Mouse (Mus musculus) MN1 (cell line): ENCODE data around the gene Klra4.
"Not testable (repeated sequence)": the region's sequence is repeated elsewhere in the genome, so short reads cannot be mapped to it uniquely, and the experiment has no call there.

Experiments
- DNase-seq: peaks from one replicate; pipeline ENCODE4 v3.0.0-alpha.2; 2016; ENCODE audit warnings: low spot score

Gene Klra4

DNA sequence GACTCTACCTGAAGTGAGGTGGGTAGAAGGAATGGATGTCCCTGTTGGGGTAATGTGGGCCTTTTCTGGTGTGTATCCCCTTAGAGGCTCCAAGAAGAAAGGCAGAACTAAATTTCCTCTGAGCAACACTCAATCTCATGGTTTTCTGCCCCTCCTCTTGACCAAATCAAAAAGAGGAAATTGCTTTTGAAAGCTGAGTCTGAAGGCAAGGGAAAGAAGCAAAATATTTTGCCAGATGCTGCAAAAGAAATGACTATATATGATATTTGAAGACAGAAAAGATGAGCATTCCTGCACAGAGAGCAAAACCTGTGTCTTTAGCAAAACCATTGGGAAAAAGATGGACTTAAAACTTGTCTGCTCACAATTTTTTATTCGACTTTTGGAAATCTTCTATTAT is at the start of gene Klra4:
TSS of gene Klra4 (minus strand) at position 101 of the 400 bp plus-strand sequence.
- DNase-seq: not testable (repeated sequence)

- DNase-seq: no peak
Observed at GRCm38 (mm10) chr6:130110485-130110884, 43.4 kb upstream of the Klra4 start.

DNA sequence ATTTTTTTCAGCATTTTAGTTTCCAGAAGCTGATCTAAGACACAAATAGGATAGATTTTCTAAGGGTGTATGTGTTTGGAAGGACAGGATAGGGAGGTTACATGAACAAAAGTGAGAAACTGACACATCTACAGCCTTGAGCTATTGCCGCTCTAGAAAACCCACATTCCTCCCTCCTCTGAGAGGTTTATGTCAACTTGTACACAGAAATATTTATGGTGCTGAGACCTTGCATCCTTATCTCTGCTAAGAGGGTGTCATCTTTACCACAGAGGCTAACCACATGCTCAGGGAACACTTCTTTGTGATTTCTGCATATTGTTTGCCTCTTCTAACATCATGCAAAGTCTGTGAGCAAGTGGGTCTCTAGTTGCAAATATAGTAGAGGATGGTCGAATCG is 35.7 kb upstream of the Klra4 start:
- DNase-seq: not testable (repeated sequence)

DNA sequence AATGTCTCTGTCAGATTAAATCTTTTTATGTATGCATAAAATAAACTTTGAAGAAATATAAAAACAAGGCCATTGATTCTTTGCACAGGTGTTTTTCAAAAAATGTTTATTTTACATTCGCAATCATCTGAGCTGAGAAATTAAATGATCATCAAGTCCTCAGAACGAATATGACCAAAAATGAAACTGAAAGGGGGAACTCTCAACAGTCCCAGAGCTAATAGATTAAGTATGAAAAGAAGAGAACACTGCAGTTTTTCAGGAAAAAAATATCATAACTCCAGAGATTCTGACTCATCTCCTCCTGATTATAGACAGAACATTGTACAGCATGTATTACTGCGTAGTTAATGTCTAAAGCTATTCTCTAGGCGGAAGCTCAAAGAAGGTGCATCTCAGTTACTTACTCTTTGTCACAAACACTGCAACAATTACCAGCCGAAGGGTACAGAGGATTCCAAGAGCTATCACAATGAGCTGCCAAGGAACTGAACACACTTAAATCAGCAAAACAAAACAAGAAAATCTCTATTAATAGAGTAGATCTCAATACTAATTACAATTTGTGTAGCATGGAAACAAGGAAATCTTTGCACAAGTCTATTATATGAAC is 25.4 kb upstream of the Klra4 start:
- DNase-seq: no peak

- no peak for DNase-seq
Observed at GRCm38 (mm10) chr6:130065196-130065595, 1.9 kb downstream of the Klra4 start.

GRCm38 (mm10) chr6:130035146-130035545 is 31.9 kb downstream of the Klra4 start:
- DNase-seq: not testable (repeated sequence)

DNA sequence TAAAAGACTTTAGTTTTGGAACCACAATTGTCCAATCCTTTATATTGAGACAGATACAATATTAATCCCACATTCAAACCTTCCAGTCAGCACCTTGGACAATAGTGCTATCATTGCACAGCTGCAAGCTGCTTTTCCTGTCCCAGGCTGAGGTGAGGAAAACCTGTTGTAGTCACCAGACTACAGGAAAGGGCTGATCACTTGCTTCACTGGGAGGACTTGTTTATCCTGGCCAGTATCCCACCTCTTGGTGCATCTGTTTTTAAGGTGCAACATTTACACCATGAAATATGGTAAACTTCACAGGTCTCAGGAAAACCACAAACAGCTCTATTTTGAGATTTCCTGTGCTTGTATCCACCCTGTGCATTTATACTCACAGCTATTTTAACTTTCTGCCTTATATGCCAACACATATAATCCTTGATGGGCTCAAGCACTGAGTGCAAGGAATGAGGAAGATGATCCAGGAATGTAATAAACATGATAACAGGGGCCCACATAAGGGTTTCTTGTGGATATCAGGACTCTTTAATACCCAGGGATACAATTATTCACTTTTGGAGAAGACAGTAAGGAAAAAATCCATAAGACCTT is 35.5 kb downstream of the Klra4 start:
- DNase-seq: not testable (repeated sequence)

DNA sequence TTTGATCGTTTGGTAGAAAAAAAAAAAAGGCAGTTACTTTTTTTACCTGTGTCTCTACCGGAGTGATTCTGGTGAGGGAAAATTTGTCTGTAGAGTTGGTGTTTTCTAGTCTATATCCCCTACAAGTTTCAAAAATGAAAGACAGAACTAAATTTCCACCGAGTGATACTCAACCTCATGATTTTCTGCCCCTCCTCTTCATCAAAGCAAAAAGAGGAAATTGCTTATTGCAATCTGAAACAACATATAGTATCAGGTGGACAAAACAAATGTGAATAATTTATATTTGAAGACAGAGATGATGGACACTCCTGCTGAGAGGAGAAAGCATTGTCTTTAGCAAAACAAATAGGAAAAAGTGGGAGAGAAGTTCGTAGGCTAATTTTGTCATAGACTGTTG is 40.2 kb downstream of the Klra4 start, which contains the start of gene Klra6:
TSS of gene Klra6 (minus strand) at position 101 of the 400 bp plus-strand sequence.
- DNase-seq: no peak
